Mouse (Mus musculus): Measurements from ENCODE around the gene Tmem8b. TPM values are rescaled to one million over a fixed set of nuclear protein-coding genes. Genes with fewer than 3 reads are reported as not detected.

Gene Tmem8b
- total RNA-seq, 2 experiments from 2014 or later: 49.4 to 50.5 TPM

DNA sequence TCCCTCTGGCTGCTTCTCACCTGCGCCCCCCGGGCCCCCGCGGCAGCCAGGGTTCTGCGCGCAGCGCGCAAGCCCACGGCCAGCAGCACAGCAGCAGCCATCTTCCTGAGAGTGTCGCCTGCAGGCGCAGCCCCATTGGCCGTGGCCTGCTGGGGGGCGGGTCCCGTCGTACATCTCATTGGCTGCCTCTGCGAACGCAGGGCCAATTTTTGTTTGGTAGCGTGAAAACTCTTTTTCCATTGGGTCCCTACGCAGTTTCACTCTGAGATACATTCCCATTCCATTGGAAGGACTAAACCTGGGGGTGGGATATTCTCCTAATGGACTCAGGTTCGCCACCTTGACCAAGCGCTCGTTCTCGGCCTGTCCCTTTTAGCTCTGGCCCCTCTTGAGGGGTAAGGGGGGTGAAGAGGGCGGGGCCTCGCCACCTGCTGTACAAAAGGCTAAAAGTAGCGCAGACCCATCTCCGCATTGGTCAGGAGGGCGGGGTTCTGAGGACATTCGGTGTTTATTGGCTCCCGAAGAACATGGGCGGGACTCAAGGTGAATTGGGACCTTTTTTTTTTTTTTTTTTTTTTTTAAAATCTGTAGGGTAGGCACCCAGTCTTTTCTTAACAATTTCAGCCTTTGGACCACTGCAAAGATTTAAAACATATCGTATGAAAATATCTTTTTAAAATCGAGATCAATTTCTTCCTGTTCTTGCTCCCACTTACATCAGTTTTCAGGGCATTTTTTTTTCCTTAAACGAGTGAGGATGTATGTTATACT is 12.2 kb upstream of the Tmem8b start, which contains the start of gene Hint2:
TSS of gene Hint2 (minus strand) at position 128 of the 771 bp plus-strand sequence.
- DNase-seq (ENCODE audit: low spot score in 2 of 2): peak; percentile 91 to 94

DNA sequence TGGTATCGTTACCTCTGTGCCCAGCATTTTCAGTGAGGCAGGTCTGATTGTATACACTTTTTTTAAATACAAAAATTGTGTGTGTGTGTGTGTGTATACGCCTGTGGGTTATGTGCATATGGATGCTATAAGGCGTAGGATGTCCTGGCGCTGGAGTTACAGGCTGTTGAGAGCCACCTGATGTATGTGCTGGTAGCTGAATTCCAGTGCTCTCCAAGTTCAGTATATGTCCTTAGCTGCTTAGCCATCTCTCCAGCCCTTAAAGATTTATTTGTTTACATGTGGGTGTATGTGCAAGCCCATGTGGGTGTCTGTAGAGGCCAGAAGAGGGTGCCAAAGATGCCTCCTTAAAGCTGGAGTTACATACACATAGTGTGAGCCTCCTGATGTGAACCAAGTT is 11.6 kb upstream of the Tmem8b start:
- no peak for DNase-seq (ENCODE audit: low spot score in 2 of 2)

DNA sequence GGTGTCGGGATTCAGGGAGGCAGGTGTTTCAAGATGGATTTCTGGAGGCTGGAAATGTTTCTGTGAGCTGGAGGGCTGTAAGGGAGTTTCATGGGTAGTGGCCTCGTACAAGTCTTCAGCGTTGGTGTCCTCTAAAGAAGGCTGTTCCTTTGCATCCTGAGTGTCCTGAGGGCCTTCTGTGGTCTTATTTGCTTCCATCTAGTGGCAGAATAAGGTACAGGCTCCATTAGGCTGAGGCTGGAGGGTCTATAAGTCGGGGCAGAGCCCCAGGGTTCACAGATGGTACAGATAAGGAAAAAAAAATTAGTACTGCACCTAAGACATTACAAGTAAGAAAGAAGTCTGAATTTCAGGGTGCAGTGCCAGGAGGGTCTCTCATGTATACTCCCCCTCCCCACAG is 2.4 kb upstream of the Tmem8b start:
- DNase-seq (ENCODE audit: low spot score in 2 of 2): no peak

DNA sequence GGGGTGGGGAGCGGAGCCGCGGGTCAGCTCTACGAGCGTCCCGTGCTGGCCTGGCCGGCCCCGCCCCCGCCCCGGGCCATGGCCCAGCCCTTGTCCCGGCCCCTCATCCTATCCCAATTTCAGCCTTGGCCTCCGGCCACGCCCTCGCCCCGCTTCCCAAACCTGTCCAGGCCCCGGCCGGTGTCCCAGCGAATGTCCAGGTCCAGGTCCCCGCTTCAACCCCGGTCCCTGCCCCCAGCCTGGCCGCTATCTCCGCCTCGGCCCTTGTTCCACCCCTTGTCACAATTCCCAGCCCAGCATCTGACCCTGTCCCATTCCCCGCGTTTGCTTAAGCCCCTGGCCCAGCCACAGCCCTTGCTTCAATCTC is 640 bp downstream of the Tmem8b start:
- no peak for DNase-seq (ENCODE audit: low spot score in 2 of 2)

DNA sequence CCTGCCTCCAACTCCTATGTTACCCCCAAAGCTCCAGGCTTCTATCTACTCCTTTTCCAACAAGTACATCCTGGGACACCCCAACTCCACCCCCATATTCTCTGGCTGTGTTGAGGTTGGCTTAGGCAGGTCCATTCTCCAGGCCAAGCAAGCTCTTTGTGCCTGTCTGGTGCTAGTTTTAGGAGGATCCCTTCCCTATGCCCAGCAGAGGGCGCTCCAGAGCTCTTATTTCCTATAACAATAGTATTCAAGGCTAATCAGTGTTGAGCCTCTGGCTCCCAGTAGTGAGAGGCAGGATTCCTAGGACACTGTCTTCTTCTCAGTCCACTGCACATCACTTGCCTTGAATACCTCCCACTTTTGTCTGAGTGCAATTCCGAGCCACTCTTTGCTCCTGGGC is 3.3 kb downstream of the Tmem8b start:
- peak; percentile 93 for DNase-seq (ENCODE audit: low spot score in 2 of 2)

DNA sequence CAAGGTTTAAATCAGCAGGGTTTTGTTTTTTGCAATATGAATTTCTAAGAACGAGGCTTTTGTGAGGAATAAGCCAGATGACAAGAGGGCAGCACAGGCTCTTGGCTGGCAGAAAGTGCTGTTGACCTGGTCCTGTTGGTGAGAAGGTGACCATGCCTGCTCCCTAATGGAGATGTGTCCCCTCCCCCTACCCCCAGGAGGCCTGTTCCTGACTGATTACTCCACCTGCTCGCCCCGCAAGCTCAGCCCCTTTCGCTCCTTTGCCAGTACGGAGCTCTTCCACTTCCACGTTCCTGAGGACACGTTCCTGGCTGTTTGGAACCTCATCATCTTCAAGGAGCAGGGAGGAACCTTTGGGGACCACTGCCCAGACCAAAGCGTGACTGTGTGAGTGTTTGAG is 4.9 kb downstream of the Tmem8b start:
- no peak for DNase-seq (ENCODE audit: low spot score in 2 of 2)

DNA sequence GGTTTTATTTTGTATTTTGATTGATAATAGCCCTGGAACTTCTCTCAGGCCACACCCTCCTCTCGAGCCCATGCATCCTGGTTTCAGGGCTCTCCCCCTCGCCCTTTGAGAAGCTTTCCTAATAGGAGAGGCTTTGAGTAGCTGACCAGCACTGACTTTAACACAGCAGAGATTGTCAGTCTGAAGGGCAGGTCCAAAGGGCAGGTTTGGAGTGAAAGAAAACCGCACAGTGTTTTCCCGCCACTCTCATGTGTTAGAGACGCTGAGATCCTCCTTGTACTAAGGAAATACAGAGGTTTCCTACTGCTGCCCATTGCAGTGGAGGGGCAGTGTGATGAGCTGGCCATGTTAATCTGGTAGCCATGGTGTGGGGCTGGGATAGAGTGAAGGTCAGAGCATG is 6.2 kb downstream of the Tmem8b start:
- no peak for DNase-seq (ENCODE audit: low spot score in 2 of 2)

DNA sequence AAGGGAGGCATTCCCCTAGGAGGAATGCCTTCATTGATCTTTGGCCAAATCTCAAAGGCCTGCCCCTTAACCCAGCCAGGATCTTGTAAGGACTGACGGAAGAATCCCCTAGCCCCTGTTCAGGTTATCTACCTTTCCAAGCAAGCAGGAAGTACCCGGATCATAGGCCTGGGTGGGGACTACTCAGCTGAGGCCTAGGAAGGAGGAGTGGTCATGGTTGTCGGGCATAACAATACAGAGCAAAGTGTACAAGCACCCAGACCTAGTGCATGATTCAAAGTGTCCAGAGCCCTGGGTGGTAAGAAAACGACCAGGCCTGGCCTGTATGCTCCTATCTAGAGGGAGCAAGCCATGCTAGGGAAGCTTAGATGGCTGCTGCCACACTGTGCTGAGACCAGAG is 6.8 kb downstream of the Tmem8b start:
- no peak for DNase-seq (ENCODE audit: low spot score in 2 of 2)

DNA sequence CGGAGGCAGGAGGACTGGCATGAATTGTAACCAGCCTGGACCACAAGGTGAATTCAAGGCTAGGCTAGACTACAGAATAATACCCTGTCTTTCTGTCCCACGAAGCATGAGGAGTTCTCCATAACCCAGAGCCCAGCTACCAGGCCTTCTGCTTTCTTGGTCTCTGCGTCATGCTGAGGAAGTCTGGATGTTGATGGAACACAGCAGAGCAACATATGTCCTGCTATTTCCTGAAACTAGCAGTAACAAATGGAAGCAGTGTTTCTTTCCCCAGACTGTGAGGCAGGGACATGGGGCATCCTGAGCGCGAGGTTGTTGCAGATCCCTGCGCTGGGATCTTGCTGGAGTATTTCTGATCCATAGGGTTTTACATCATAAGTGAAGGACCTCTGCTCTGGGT is 9.8 kb downstream of the Tmem8b start:
- no peak for DNase-seq (ENCODE audit: low spot score in 2 of 2)

DNA sequence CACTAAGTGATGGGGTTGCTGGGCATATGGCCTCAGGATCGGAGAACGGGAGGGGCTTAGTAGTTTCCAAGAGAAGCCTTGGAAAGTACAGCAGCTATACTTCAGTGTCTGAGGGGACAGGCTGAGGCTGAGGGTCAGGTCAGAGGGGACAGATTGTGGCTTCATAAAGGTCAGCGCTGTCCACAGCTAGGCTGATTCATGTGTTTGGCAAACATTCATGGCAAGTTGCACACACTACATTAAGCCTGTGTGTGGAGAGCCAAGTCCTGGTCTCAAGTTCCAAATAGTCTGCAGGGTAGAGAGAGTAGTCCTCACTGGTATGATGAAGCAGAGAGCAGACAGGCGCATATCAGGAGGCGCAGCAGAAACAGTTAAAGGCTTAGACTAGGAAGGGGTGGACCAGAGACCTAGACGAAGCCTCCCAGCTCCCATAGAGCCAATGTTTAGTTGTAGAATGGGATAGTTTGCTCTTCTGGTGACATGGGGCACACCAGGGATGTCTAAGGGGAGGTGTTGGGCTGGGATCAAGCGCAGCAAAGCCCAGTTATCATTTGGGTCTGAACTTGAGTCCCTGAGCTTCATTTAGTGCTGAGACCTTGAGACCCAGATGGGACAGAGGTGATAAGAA is 10.8 kb downstream of the Tmem8b start:
- DNase-seq (ENCODE audit: low spot score in 2 of 2): no peak

DNA sequence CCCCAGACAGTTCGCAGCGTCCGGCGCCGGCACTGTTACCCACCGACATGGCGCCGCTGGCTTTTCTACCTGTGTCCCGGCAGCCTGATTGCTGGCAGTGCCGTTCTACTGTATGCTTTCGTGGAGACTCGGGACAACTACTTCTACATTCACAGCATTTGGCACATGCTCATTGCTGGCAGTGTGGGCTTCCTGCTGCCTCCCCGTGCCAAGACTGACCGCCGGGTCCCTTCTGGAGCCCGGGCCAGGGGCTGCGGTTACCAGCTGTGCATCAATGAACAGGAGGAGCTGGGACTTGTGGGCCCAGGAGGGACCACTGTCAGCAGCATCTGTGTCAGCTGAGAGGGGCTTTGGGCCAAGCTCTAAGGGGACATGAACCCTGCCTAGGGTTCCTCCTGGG is 21.2 kb downstream of the Tmem8b start:
- peak in 1 of 2 experiments; percentile 29 for DNase-seq (ENCODE audit: low spot score in 2 of 2)

DNA sequence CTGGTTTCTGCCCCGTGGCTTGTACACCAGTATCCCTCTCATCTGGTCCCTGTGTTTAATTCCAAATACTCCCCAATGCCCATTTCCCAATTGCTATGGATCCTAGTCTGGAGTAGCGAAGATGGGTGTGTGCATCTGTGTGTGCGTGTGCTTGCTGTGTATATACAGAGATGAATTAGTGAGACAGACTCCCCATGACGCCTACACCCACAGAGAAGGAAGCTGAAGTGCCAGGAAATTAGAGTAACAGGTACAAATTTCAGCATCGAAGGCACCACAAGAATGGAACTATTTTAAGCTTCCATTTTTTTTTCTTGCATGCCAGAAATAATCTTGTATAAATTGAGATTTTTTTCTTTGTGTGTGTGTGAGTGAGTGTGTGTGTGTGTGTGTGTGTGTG is 22.3 kb downstream of the Tmem8b start:
- no peak for DNase-seq (ENCODE audit: low spot score in 2 of 2)

DNA sequence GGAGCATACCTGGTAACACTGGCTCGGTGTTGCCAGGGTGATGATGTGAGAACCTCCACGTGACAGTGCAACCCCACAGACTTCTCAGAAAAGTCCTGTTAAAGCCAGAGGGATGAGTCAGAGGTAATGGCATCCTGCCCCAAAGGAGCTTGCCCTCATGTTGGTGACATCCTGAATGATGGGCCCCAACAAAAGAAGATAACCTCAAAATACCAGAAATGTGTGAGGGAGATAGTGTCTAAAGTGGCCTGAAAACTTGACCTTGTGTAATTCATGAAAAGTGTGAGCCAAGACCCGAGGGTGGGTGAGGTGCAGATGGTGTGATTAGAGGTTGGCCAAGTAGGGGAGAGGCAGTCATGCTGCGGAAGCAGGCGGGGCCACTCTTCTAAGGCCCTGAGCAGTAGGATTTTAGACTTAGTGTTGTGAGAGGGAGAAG is 25.1 kb downstream of the Tmem8b start:
- no peak for DNase-seq (ENCODE audit: low spot score in 2 of 2)

DNA sequence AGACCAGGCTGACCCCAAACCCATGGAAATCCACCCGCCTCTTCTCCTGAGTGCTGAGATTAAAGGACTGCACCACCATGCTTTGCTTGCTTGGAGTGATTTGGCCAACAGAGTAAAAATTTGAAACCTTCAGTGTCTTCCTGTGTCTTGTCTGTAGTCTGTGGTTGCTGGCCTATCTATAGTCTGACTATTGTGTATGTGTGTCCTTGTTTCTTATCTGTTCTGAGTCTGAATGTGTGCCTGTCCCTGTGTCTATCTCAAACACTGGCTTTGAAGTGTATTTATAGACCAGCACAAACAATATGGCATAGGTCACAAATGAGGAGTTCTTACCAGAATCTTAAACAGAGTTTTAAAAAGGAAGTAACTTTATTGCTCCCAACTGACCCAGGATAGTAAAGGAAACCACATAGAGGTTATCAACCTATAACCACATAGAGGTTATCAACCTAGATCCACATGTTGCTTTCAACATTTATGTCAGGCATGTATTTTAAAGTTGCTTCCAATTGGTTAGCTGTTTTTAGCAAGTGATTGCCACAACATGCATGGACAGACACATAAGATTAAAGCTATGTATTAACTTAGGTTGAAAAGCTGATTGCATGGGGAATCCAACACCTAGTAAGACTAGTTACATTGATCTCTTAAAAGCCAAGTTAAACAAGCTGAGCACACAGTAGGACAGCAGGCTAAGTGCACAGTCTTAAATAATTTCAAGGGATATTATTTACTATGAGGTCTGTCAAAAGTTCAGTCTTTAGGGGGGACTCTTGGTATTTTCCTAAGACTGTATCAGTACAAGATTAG is 25.9 kb downstream of the Tmem8b start:
- no peak for DNase-seq (ENCODE audit: low spot score in 2 of 2)

DNA sequence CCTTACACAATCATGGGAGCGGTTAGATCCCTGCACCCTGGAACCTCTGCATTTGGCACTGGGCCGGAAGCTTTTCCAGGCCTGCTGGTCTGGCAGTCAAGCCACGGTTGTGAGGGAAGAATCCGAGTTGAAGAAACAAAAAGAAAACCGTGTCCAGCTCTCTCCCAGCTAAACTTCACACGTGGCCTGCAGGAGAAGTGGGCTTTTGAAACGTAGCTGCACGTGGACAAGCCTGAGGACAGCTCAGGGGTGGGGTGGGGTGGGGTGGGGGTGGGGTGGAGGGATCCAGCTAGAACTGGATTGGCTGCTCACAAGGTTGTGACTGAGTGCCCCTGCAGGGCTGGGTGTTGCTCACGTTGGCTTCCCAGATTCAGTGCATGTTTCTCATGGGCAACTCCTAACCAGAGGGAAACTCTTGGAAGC is 26.5 kb downstream of the Tmem8b start:
- no peak for DNase-seq (ENCODE audit: low spot score in 2 of 2)

DNA sequence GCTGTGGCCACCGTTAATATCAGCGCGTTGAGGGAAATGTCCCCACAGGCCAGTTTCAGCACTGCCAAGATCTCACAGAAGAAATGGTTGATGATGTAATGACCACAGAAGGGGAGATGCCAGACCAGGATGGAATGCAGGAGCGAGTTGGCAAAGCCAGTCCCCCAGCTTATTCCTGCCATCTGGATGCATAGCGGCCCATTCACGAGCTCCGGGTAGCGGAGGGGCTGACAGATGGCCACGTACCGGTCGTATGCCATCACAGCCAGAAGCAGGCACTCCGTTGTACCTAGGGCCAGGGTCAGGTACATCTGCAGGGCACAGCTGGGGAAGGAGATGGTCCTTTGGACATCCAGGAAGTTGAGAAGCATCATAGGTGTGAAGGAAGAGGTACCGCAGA is 27.8 kb downstream of the Tmem8b start:
- no peak for DNase-seq (ENCODE audit: low spot score in 2 of 2)

DNA sequence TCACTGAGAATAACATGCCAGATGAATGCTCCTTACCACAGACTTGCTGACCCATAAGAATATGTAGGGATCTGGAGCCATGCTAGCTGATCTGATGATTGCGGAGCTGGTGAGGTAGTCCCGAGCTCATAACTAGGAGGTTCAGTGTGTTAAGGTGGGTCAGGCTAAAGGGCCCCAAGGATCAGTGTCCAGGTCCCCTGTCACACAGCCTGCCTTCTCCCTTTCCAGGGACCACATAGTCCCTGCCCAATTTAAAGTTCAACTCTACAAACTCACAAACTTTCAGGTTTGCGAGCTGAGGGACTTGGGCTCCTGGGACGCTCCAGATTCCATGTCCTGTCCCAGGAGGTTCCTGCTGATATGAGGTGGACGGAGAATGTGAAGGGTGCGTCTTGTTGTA is 31.9 kb downstream of the Tmem8b start, which contains the start of gene Olfr70:
TSS of gene Olfr70 (minus strand) at position 101 of the 400 bp plus-strand sequence.
- no peak for DNase-seq (ENCODE audit: low spot score in 2 of 2)

DNA sequence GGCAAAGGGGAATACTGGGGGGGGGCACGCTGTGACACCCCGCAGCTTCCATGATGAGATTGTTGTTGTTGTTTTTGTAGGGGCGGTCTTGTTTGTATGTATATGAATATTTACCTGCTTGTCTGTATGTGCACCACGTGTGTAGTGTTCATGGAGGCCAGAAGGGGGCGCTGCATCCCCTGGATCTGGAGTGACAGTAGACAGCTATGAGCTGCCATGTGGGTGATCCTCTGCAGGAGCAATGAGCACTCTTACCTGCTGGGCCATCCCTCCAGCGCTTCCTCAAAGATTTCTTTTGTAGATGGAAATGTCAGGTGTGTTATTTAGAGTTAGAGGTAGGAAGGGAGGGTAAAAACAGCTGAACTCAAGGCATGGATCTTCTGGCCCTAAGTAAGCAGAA is 34.7 kb downstream of the Tmem8b start:
- DNase-seq (ENCODE audit: low spot score in 2 of 2): no peak

DNA sequence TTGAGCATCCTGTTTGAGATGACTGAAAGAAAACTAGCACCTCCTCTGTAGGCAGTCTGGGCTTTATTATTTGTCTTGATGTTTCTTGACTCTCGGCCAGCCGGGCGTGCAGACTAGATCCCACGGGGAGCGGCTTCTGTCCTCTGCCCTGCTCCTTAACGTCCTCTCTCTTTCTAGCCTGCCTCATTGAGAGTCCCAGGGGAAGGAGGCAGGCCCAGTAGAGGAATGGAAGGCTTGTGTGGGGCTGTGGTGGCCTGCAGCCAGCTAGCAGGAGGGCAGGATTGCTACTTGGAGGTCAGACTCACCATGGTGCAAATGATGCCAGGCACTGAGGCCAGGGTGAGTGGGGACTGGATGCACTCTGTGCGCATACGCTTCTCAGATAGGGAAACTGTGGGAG is 35.1 kb downstream of the Tmem8b start:
- DNase-seq (ENCODE audit: low spot score in 2 of 2): no peak

DNA sequence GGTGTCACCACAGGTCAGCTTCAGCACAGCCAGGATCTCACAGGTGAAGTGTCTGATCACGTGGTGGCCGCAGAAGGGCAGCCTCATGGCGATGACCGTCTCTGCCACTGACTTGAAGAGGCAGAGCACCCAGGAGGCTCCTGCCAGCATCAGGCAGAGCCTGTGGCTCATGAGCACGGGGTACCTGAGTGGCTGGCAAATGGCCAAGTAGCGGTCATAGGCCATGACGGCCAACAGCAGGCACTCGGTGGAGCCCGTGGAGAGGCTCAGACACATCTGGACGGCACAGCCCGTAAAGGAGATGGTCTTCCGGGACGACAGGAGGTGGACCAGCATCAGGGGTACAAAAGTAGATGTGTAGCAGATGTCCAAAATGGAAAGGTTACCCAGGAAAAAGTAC is 37.2 kb downstream of the Tmem8b start:
- no peak for DNase-seq (ENCODE audit: low spot score in 2 of 2)

DNA sequence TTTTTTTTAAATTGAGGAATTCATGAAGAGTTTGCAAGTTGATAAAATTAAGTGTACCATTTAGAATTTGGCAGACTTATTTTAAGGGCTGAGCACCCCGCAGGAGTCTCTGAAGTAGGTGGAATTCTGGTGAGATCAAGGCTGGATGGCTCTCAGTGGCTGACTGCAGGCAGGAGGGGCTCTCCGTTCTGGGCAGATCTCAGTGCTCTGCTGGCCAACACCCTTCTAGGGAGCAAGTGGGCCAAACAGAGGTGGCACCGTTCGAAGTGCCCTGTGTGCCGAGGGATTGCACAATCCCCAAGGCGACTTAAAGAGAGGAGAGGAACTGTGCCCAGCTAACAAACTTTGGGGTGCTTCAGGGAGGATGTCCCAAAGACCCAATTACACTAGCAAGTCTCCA is 41.1 kb downstream of the Tmem8b start, which contains the start of gene Olfr71:
TSS of gene Olfr71 (minus strand) at position 387 of the 400 bp plus-strand sequence.
- no peak for DNase-seq (ENCODE audit: low spot score in 2 of 2)

DNA sequence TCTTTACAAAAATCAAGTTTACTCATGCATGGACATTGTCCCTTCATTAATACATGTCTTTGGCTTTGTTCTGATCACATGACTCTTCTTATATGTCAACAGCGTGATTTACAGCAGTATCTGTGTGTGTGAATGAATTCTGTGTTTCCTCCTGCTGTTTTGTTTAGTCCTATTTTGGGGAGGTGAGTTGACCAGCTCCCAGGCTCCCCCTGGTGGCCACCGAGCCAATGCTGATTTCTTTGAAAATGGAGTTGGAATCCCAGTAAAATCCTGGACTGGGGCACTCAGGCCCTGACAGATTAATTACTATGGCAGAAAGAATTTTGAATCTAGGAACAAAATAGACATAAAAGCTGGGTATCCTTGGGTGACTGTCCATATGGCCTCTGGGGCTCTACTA is 43.0 kb downstream of the Tmem8b start:
- peak; percentile 86 to 89 for DNase-seq (ENCODE audit: low spot score in 2 of 2)

All from layer of hippocampus, postnatal 10 days (tissue).